Mouse (Mus musculus) hindbrain, embryonic 11.5 days (tissue): ENCODE measurements around the gene Wasf2. TPM values are rescaled to one million over a fixed set of nuclear protein-coding genes. Genes with fewer than 3 reads are reported as not detected.

Experiments used
- ATAC-seq: fragments of 200-750 bp; cut with Nextera tagmentation; 2 replicates; pipeline ENCODE4 v1.8.0; 2017; ENCODE audit warnings: mild to moderate bottlenecking, moderate TSS enrichment, moderate library complexity; ENCODE audit not compliant: low FRiP score
- DNase-seq: peaks from one replicate; pipeline ENCODE4 v3.0.0-alpha.2; 2015; ENCODE audit warnings: low spot score
- H3K27ac ChIP-seq: fragments of 300-500 bp; sonication (generic); 2 replicates; pipeline ENCODE4 v1.5.1; 2014; ENCODE audit warnings: mild to moderate bottlenecking, low read depth, low read length
- H3K27me3 ChIP-seq: fragments of 300-500 bp; sonication (generic); 2 replicates; pipeline ENCODE4 v1.6.1; 2014; ENCODE audit warnings: mild to moderate bottlenecking, low read length, moderate library complexity, mixed read lengths; ENCODE audit not compliant: control insufficient read depth, insufficient read depth
- H3K36me3 ChIP-seq: fragments of 300-500 bp; sonication (generic); 2 replicates; pipeline ENCODE4 v1.6.1; 2014; ENCODE audit warnings: mild to moderate bottlenecking, low read length, moderate library complexity, mixed read lengths; ENCODE audit not compliant: control insufficient read depth, insufficient read depth
- H3K4me1 ChIP-seq: fragments of 300-500 bp; sonication (generic); replicated peaks from 2 replicates; pipeline ENCODE4 v1.6.1; 2014; ENCODE audit warnings: low read length, mixed read lengths; ENCODE audit not compliant: control insufficient read depth, insufficient read depth
- H3K4me2 ChIP-seq: fragments of 300-500 bp; sonication (generic); replicated peaks from 2 replicates; pipeline ENCODE4 v1.6.1; 2014; ENCODE audit warnings: mild to moderate bottlenecking, low read depth, low read length
- H3K4me3 ChIP-seq: fragments of 300-500 bp; sonication (generic); 2 replicates; pipeline ENCODE4 v1.5.1; 2014; ENCODE audit warnings: low read depth, low read length
- H3K9ac ChIP-seq: fragments of 300-500 bp; sonication (generic); 2 replicates; pipeline ENCODE4 v1.6.1; 2014; ENCODE audit warnings: low read depth, low read length
- H3K9me3 ChIP-seq: fragments of 300-500 bp; sonication (generic); 2 replicates; pipeline ENCODE4 v1.6.1; 2016; ENCODE audit warnings: low read length; ENCODE audit not compliant: control insufficient read depth
- WGBS: fragments of 180-500 bp; shearing (Covaris S2); extraction: QIAGEN DNeasy Blood & Tissue Kit; methylation state at CpG from one replicate; pipeline ENCODE4 v1.1.7; 2014; 5-methylcytosine and 5-hydroxymethylcytosine counted together
- polyA plus RNA-seq: library from polyadenylated mRNA; unstranded; fragments of >200 nt; fragmentation: Nextera tagmentation; extraction: Ambion mirVana; gene quantifications from 2 replicates; pipeline ENCODE4 v1.2.1, GENCODE M21; 2014

The Wasf2 gene
- polyA plus RNA-seq, 1 experiment from 2014 or later: 58.4 TPM

DNA sequence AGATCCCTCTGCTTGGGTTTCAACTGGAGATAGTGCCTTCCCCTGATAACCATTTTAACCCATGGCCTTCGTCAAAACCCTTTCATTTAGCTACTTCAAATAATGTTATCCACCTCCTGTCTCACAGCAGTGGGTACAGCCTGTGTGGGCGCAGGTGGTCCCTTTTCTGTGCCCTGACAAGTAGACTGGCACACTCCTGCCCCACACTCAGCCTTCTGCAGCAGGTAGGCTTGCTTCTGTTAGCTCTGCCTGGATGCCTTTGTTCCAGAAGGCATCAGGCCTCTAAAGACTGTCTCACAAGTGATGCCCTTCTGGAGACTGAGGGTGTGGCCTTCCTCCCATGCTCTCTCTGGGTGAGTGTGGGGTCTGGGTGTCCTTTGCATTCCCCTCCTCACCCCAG lies 65.8 kb downstream of the Wasf2 start:
- no peak overlapping the region for H3K27ac ChIP-seq

DNA sequence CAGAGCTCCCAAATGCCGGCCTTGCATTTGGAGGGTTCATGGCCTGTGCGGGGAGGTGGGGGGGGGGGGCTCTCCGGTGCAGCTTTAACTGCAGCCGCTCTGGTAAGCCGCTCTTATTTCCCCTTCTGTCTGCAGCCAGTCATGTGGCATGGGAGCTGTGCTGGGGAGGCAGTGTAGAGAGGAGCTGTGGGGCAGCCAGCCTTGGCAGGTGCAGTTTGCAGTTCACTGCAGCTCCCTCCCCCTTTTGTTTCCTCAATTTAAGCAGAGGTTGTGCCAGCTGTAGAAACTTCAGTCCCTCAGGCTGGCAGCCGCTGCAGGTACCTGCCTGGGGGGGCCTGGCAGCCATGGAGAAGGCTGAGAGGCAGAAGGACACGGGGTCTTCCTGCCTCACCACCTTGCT lies 66.5 kb downstream of the Wasf2 start:
- ATAC-seq: no peak
- H3K9ac ChIP-seq: peak overlapping the region; percentile 19; the same call in 1 of the 2 replicates
- peaks cover 25% of the 10 kb centered on the region for H3K4me1 ChIP-seq
- H3K27me3 ChIP-seq: no peaks in the 10 kb centered on the region
- no peak overlapping the region for H3K4me3 ChIP-seq
- no peak overlapping the region for H3K4me2 ChIP-seq
- H3K9me3 ChIP-seq: no peaks in the 10 kb centered on the region
- no peaks in the 10 kb centered on the region for H3K36me3 ChIP-seq
- 40% methylated on average over 7 of the region's 7 CpGs for WGBS
- peak overlapping the region; percentile 64 for H3K27ac ChIP-seq
- DNase-seq: no peak

More for the DNA sequence above, 65.8 kb downstream of the Wasf2 start:
- no peak overlapping the region for H3K4me2 ChIP-seq
- WGBS: 89% methylated on average over 2 of the region's 2 CpGs
- peaks cover 25% of the 10 kb centered on the region for H3K4me1 ChIP-seq
- no peak overlapping the region for H3K9ac ChIP-seq
- H3K4me3 ChIP-seq: no peak overlapping the region
- DNase-seq (no peak), ATAC-seq (no peak)
- no peaks in the 10 kb centered on the region for H3K36me3 ChIP-seq
- no peaks in the 10 kb centered on the region for H3K9me3 ChIP-seq
- H3K27me3 ChIP-seq: no peaks in the 10 kb centered on the region

DNA sequence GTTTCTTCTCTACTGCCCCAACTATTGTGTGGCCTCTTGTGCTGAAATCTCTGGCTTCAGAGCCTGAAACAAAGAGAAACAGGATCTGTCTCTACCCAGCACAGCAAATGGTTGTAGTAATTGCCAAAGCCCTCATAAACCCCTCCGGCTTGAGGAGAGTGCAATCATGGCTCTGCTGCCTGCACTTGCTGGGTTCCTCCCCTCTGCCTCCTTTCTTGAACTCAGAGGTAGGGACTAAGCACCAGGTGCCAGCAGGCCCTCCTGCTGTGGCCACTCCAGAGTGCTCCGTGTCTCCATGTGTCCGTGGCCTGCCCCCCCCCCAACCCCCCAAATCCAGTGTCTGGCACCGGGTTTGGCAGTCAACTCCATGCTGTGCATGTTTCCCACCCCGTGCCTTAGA lies 67.0 kb downstream of the Wasf2 start:
- no peaks in the 10 kb centered on the region for H3K36me3 ChIP-seq
- no peaks in the 10 kb centered on the region for H3K9me3 ChIP-seq
- H3K27me3 ChIP-seq: no peaks in the 10 kb centered on the region
- peak overlapping the region; percentile 19; the same call in 1 of the 2 replicates for H3K9ac ChIP-seq
- H3K4me3 ChIP-seq: no peak overlapping the region
- no peak overlapping the region for H3K4me2 ChIP-seq
- ATAC-seq: peak; percentile 20; the same call in 1 of the 2 replicates
- 18% methylated on average over 5 of the region's 5 CpGs for WGBS
- H3K4me1 ChIP-seq: peaks cover 25% of the 10 kb centered on the region
- no peak for DNase-seq
- H3K27ac ChIP-seq: peak overlapping the region; percentile 64

DNA sequence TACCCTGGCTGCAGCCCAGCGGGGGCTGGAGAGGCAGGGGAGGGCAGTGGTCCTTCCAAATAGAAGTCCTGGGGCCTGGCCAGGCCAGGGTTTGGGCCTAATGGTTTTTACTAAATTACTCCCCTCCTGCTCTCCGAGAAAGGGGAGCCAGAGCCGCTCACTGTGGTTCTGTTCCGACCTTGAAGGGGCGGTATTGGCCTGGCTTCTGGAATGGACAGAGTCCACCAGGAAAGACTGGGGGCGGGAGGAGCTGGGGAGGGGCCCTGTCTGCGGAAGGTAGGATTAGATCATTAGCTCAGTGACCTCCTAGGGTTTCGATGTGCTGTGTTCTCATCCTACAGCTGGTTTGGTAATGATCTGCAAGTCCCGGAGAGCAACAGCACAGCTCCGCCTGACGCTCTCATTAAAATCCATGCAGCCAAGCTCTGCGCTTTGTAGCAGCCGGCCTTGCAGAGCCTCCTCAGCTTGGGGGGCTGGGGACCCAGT lies 67.5 kb downstream of the Wasf2 start:
- Histone ChIP-seq H3K27ac (peak overlapping the region; percentile 64), H3K4me3 (no peak overlapping the region), H3K36me3 (no peaks in the 10 kb centered on the region), H3K27me3 (no peaks in the 10 kb centered on the region), H3K4me2 (no peak overlapping the region), H3K9me3 (no peaks in the 10 kb centered on the region), H3K4me1 (peaks cover 25% of the 10 kb centered on the region), H3K9ac (no peak overlapping the region)
- DNase-seq (peak; percentile 36), ATAC-seq (peak; percentile 36; the same call in 1 of the 2 replicates)
- WGBS: 15% methylated on average over 13 of the region's 13 CpGs

DNA sequence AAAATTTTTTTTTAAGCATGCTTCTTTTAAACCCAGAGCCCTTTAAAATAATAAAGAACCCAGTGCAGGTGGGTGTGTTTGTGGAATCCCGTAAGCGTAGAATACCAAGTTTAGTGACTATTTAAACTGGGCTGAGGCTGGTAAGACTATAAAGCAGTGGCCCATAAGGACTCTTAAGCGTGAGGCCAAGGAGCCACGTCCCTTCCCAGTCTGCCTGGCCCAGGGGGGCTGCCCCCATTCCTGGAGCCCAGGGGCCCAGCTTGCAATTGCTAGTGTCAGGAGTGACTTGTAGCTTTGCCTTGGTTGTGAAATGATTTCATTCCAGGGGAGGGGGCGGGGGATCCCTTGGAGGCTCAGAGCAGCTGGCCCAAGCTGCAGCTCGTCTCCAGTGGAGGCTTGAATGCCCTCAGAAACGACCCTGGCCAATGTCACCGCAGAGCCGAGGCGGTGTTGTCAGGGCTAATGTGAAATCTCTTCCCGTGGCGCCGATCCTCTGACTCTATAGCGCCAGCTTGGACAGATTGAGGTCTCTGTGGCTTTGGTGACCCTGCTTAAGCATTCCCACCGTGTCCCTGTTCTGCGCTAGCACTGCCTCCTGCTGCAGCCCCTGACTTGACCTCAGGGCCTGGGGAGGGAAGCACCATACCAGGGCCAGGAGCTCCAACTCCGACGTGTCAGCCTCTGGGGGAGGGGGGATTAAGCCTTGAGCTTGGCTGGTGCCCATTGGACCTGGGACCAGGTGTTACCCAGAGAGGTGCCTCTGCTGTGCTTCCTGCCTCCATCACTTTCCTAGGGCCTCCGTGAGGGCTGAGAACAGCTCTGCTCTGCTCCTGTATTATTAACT lies 68.3 kb downstream of the Wasf2 start:
- ATAC-seq: peak; percentile 39; the same call in 1 of the 2 replicates

DNA sequence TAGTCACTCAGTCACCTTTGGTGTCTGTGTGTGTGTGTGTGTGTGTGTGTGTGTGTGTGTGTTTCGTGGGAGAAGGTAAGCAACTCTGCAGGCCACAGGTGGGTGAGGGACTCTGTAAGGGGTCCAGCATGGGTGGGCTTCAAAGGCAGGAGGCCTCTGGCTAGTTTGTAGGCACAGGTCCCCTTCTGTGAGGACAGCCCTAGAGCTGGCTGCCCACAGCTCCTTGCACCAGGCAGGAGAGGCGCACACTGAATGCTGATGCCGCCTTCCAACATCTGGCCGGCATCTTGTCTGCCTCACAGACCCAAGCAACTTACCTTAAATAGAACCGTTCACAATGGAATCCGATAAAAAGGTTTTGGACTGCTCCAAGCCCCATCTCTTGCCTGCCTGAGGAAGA lies 69.4 kb downstream of the Wasf2 start:
- H3K36me3 ChIP-seq: no peaks in the 10 kb centered on the region
- no peak overlapping the region for H3K4me2 ChIP-seq
- no peak overlapping the region for H3K9ac ChIP-seq
- 71% methylated on average over 6 of the region's 6 CpGs for WGBS
- no peaks in the 10 kb centered on the region for H3K9me3 ChIP-seq
- no peak overlapping the region for H3K27ac ChIP-seq
- ATAC-seq (no peak), DNase-seq (no peak)
- H3K4me3 ChIP-seq: no peak overlapping the region
- H3K4me1 ChIP-seq: peaks cover 25% of the 10 kb centered on the region
- H3K27me3 ChIP-seq: no peaks in the 10 kb centered on the region

More for the DNA sequence above, 68.3 kb downstream of the Wasf2 start:
- Histone ChIP-seq H3K4me3 (no peak overlapping the region), H3K9ac (peak overlapping the region; percentile 17), H3K4me1 (peaks cover 25% of the 10 kb centered on the region), H3K4me2 (no peak overlapping the region), H3K27ac (peak overlapping the region; percentile 64), H3K9me3 (no peaks in the 10 kb centered on the region), H3K27me3 (no peaks in the 10 kb centered on the region), H3K36me3 (no peaks in the 10 kb centered on the region)
- peak; percentile 67 for DNase-seq
- 15% methylated on average over 19 of the region's 19 CpGs for WGBS

DNA sequence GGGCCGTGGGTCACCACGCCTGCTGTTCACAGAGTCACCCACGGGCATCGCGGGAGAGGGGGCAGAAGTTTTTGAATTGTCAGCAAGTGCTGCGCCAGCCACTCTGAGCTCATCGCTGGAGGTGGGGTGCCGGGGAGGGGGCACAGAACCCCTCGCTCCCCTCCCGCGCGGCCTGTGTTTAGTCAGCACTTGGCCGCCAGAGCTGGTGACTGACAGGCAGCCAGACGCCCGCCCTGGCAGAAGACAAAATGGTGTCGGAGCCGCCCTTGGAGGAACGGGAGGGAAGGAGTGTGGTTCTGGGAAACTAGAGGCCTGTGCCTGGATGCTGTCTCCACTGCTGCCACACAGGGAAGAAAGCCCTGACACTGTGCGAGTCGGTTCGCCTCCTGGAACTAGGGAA lies 70.0 kb downstream of the Wasf2 start:
- ATAC-seq (no peak), DNase-seq (peak; percentile 36)
- 28% methylated on average over 21 of the region's 21 CpGs for WGBS
- Histone ChIP-seq H3K4me2 (no peak overlapping the region), H3K9ac (peak overlapping the region; percentile 31; the same call in 1 of the 2 replicates), H3K4me3 (no peak overlapping the region), H3K27ac (0 out of 2 replicates have a peak overlapping the region, but pooled peaks have one; percentile 17), H3K4me1 (peaks cover 25% of the 10 kb centered on the region), H3K9me3 (no peaks in the 10 kb centered on the region), H3K36me3 (no peaks in the 10 kb centered on the region), H3K27me3 (no peaks in the 10 kb centered on the region)

DNA sequence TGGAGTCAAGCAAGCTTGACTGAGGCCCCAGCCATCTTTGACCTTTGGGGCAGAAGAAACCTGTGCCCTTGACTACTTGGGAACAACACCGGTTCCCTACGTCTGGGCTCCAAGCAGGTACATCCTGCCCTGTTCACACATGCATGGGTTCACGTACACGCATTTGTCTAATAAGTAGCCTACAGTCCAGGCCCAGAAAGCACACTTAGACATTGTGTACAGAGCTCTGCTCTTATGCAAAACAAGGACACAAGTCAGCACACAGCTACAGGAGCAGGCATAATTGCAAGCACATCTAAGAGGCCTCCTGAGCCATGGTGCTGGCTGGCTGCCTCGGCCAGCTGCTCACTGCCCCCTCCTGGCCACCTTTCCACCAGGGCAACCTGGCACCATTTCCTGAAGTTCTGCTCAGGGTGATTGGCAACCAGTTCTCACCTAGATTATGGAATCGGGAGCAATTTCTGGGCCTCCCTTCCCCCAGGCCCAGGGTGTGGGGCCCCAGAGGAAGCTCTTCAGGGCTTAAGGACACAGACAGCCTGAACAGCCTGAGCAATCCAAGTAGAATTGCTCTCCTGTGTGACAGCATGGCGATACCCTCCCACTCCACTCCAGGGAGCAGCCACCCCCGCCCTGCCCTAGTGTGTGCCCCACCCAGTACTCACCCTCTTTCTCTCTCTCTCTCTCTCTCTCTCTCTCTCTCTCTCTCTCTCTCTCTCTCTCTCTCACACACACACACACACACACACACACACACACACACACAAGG lies 70.9 kb downstream of the Wasf2 start:
- no peak overlapping the region for H3K9ac ChIP-seq
- ATAC-seq (no peak), DNase-seq (peak; percentile 38)
- WGBS: 71% methylated on average over 8 of the region's 8 CpGs
- H3K36me3 ChIP-seq: no peaks in the 10 kb centered on the region
- H3K9me3 ChIP-seq: no peaks in the 10 kb centered on the region
- no peak overlapping the region for H3K4me2 ChIP-seq
- H3K4me3 ChIP-seq: no peak overlapping the region
- H3K4me1 ChIP-seq: peaks cover 25% of the 10 kb centered on the region
- H3K27me3 ChIP-seq: no peaks in the 10 kb centered on the region
- no peak overlapping the region for H3K27ac ChIP-seq
